Mouse (Mus musculus) myocyte (in vitro differentiated cells): ENCODE results near the gene Cnrip1. TPM values are rescaled to one million over a fixed set of nuclear protein-coding genes. Genes with fewer than 3 reads are reported as not detected.

Source experiments
- H3K27me3 ChIP-seq: one replicate; pipeline ENCODE4 v1.6.1; 2011; ENCODE audit not compliant: control insufficient read depth, insufficient read depth, insufficient read length
- H3K36me3 ChIP-seq: one replicate; pipeline ENCODE4 v1.6.1; 2011; ENCODE audit not compliant: control insufficient read depth, insufficient read depth
- H3K4me2 ChIP-seq: one replicate; pipeline ENCODE4 v1.6.1; 2011; ENCODE audit warnings: low read depth, control low read depth
- H3K4me3 ChIP-seq: one replicate; pipeline ENCODE4 v1.5.1; 2011; ENCODE audit warnings: mild to moderate bottlenecking, control low read depth, moderate library complexity
- H3K79me2 ChIP-seq: one replicate; pipeline ENCODE4 v1.6.1; 2011; ENCODE audit not compliant: control insufficient read depth, insufficient read depth
- H3ac ChIP-seq: one replicate; pipeline ENCODE4 v1.6.1; 2011; ENCODE audit not compliant: control insufficient read depth, insufficient read length
- CEBPB ChIP-seq: IDR thresholded peaks from 2 replicates; pipeline ENCODE4 v1.6.1; 2011; ENCODE audit warnings: mild to moderate bottlenecking, moderate library complexity; ENCODE audit not compliant: poor library complexity, insufficient read depth, severe bottlenecking
- E2F4 ChIP-seq: IDR thresholded peaks from one replicate; pipeline ENCODE4 v1.6.1; 2011; ENCODE audit warnings: mild to moderate bottlenecking, control low read depth, moderate library complexity; ENCODE audit not compliant: insufficient read depth
- MAX ChIP-seq: IDR thresholded peaks from one replicate; pipeline ENCODE4 v1.6.1; 2011; ENCODE audit warnings: low read depth, mild to moderate bottlenecking, control low read depth
- MYOD1 ChIP-seq, 3 experiments: IDR thresholded peaks; one replicate each; pipeline ENCODE4 v1.6.1; 2011; ENCODE audit warnings: control low read depth in 2 of 3, low read depth in 2 of 3, mild to moderate bottlenecking in 2 of 3, moderate library complexity in 1 of 3; ENCODE audit not compliant: insufficient read length in 2 of 3, control insufficient read depth in 1 of 3
- MYOG ChIP-seq, 3 experiments: IDR thresholded peaks; one replicate each; pipeline ENCODE4 v1.6.1; 2011; ENCODE audit warnings: control low read depth in 2 of 3, low read depth in 2 of 3, mild to moderate bottlenecking in 2 of 3; ENCODE audit not compliant: insufficient read length in 2 of 3, control insufficient read depth in 1 of 3, insufficient read depth in 1 of 3
- POLR2A ChIP-seq: IDR thresholded peaks from one replicate; pipeline ENCODE4 v1.6.1; 2011; ENCODE audit warnings: low read depth, mild to moderate bottlenecking, control low read depth, moderate library complexity; ENCODE audit not compliant: insufficient read length
- POLR2AphosphoS2 ChIP-seq: IDR thresholded peaks from one replicate; pipeline ENCODE4 v1.6.1; 2011; ENCODE audit warnings: low read depth, control low read depth; ENCODE audit not compliant: insufficient read length
- REST ChIP-seq: IDR thresholded peaks from one replicate; pipeline ENCODE4 v1.6.1; 2011; ENCODE audit warnings: mild to moderate bottlenecking, control low read depth, moderate library complexity; ENCODE audit not compliant: insufficient read depth, insufficient read length
- SRF ChIP-seq: IDR thresholded peaks from one replicate; pipeline ENCODE4 v1.6.1; 2011; ENCODE audit warnings: low read depth; ENCODE audit not compliant: control insufficient read depth, insufficient read length
- TCF12 ChIP-seq: IDR thresholded peaks from one replicate; pipeline ENCODE4 v1.6.1; 2011; ENCODE audit warnings: mild to moderate bottlenecking, control low read depth; ENCODE audit not compliant: poor library complexity, insufficient read depth, severe bottlenecking
- TCF3 ChIP-seq: IDR thresholded peaks from one replicate; pipeline ENCODE4 v1.6.1; 2011; ENCODE audit warnings: low read depth, control low read depth; ENCODE audit not compliant: insufficient read length
- USF1 ChIP-seq: IDR thresholded peaks from one replicate; pipeline ENCODE4 v1.6.1; 2011; ENCODE audit warnings: low read depth, mild to moderate bottlenecking, control low read depth, moderate library complexity
- polyA plus RNA-seq: library from polyadenylated mRNA; unstranded; fragments of >200 nt; fragmentation: generic; extraction: Trizol; gene quantifications from one replicate; pipeline ENCODE4 v1.2.1, GENCODE M21; 2012; ENCODE audit warnings: missing spikeins

Gene Cnrip1
- polyA plus RNA-seq, 1 experiment = 0.49 TPM

- H3K36me3 ChIP-seq = no peaks in the 10 kb centered on the region
- no peaks in the 10 kb centered on the region for H3K27me3 ChIP-seq
- H3K4me2 ChIP-seq = peak overlapping the region; percentile 22
- no peak overlapping the region for H3K4me3 ChIP-seq
- no peak for TF ChIP-seq MYOG (IDR thresholded peaks at IDR 0.05; ENCODE audit: control insufficient read depth in 1 of 3, insufficient read depth in 1 of 3, insufficient read length in 2 of 3, low read depth in 2 of 3)
- no peak for TF ChIP-seq POLR2A
- no peak for TF ChIP-seq MAX
- no peak overlapping the region for H3ac ChIP-seq
- no peaks in the 10 kb centered on the region for H3K79me2 ChIP-seq
These were observed 43.7 kb upstream of the Cnrip1 start for GRCm38 (mm10) chr11:17007517-17008173.

GRCm38 (mm10) chr11:17008498-17008941 is 42.9 kb upstream of the Cnrip1 start:
- Histone ChIP-seq H3K4me3 (no peak overlapping the region), H3K27me3 (no peaks in the 10 kb centered on the region)
- no peak for TF ChIP-seq MYOG (IDR thresholded peaks at IDR 0.05; ENCODE audit: control insufficient read depth in 1 of 3, insufficient read depth in 1 of 3, insufficient read length in 2 of 3, low read depth in 2 of 3)
- TF ChIP-seq REST = no peak
- TF ChIP-seq MAX = no peak
- no peak for TF ChIP-seq USF1
- TF ChIP-seq TCF3 = no peak
- TF ChIP-seq POLR2AphosphoS2 = no peak
- TF ChIP-seq SRF = no peak
- no peak for TF ChIP-seq E2F4
- no peak for TF ChIP-seq TCF12

GRCm38 (mm10) chr11:17012948-17013347 is 38.4 kb upstream of the Cnrip1 start:
- Histone ChIP-seq H3K27me3 (peaks cover 7% of the 10 kb centered on the region), H3K36me3 (no peaks in the 10 kb centered on the region), H3K79me2 (no peaks in the 10 kb centered on the region), H3K4me2 (no peak overlapping the region), H3K4me3 (no peak overlapping the region), H3ac (no peak overlapping the region)
- TF ChIP-seq POLR2AphosphoS2 (no peak), USF1 (no peak), MAX (no peak), POLR2A (no peak), SRF (no peak), E2F4 (no peak), MYOD1 (IDR thresholded peaks at IDR 0.05; ENCODE audit: control insufficient read depth in 1 of 3, insufficient read length in 2 of 3, low read depth in 2 of 3) (no peak), TCF3 (no peak), CEBPB (no peak), REST (no peak), MYOG (IDR thresholded peaks at IDR 0.05; ENCODE audit: control insufficient read depth in 1 of 3, insufficient read depth in 1 of 3, insufficient read length in 2 of 3, low read depth in 2 of 3) (no peak), TCF12 (no peak)

More at GRCm38 (mm10) chr11:17008498-17008941, 42.9 kb upstream of the Cnrip1 start:
- Histone ChIP-seq H3K79me2 (no peaks in the 10 kb centered on the region), H3K4me2 (peak overlapping the region; percentile 22), H3ac (no peak overlapping the region), H3K36me3 (no peaks in the 10 kb centered on the region)

- no peaks in the 10 kb centered on the region for H3K36me3 ChIP-seq
- H3K4me3 ChIP-seq = no peak overlapping the region
- H3K4me2 ChIP-seq = no peak overlapping the region
- H3ac ChIP-seq = no peak overlapping the region
- peaks cover 6% of the 10 kb centered on the region for H3K27me3 ChIP-seq
- TF ChIP-seq TCF12 = no peak
- no peak for TF ChIP-seq CEBPB
- no peak for TF ChIP-seq POLR2A
- no peak for TF ChIP-seq E2F4
- no peak for TF ChIP-seq USF1
- TF ChIP-seq REST = no peak
- TF ChIP-seq MYOG (IDR thresholded peaks at IDR 0.05; ENCODE audit: control insufficient read depth in 1 of 3, insufficient read depth in 1 of 3, insufficient read length in 2 of 3, low read depth in 2 of 3) = no peak
- no peaks in the 10 kb centered on the region for H3K79me2 ChIP-seq
These were observed 32.1 kb upstream of the Cnrip1 start for GRCm38 (mm10) chr11:17019328-17019727.

- Histone ChIP-seq H3K4me2 (no peak overlapping the region), H3K27me3 (no peaks in the 10 kb centered on the region), H3K4me3 (no peak overlapping the region), H3K36me3 (no peaks in the 10 kb centered on the region), H3K79me2 (no peaks in the 10 kb centered on the region), H3ac (no peak overlapping the region)
- no peak for TF ChIP-seq TCF12
- TF ChIP-seq TCF3 = no peak
- no peak for TF ChIP-seq SRF
- TF ChIP-seq MYOG (IDR thresholded peaks at IDR 0.05; ENCODE audit: control insufficient read depth in 1 of 3, insufficient read depth in 1 of 3, insufficient read length in 2 of 3, low read depth in 2 of 3) = no peak
- no peak for TF ChIP-seq REST
- TF ChIP-seq USF1 = no peak
- TF ChIP-seq E2F4 = no peak
- TF ChIP-seq MAX = no peak
- TF ChIP-seq POLR2A = no peak
- TF ChIP-seq MYOD1 (IDR thresholded peaks at IDR 0.05; ENCODE audit: control insufficient read depth in 1 of 3, insufficient read length in 2 of 3, low read depth in 2 of 3) = no peak
- TF ChIP-seq POLR2AphosphoS2 = no peak
- no peak for TF ChIP-seq CEBPB
These were observed 28.2 kb upstream of the Cnrip1 start for GRCm38 (mm10) chr11:17023206-17023605.
